Mouse (Mus musculus) layer of hippocampus, postnatal 36 days (tissue): ENCODE results near the gene Tnik. TPM values are rescaled to one million over a fixed set of nuclear protein-coding genes. Genes with fewer than 3 reads are reported as not detected.
A peak's percentile ranks its signal among the peaks of the same experiment; 100 is the strongest.

Source experiments
- DNase-seq, 2 experiments: peaks; one replicate each; pipeline ENCODE4 v3.0.0; 2022
- total RNA-seq, 2 experiments: library from RNA; stranded (reverse); gene quantifications; 2 replicates each; pipeline ENCODE4 v1.2.3; 2021

Gene Tnik
- total RNA-seq, 2 experiments from 2014 or later = 197 to 209 TPM

- no peak for DNase-seq
Observed at GRCm38 (mm10) chr3:28487418-28487817, 224.4 kb downstream of the Tnik start.

DNA sequence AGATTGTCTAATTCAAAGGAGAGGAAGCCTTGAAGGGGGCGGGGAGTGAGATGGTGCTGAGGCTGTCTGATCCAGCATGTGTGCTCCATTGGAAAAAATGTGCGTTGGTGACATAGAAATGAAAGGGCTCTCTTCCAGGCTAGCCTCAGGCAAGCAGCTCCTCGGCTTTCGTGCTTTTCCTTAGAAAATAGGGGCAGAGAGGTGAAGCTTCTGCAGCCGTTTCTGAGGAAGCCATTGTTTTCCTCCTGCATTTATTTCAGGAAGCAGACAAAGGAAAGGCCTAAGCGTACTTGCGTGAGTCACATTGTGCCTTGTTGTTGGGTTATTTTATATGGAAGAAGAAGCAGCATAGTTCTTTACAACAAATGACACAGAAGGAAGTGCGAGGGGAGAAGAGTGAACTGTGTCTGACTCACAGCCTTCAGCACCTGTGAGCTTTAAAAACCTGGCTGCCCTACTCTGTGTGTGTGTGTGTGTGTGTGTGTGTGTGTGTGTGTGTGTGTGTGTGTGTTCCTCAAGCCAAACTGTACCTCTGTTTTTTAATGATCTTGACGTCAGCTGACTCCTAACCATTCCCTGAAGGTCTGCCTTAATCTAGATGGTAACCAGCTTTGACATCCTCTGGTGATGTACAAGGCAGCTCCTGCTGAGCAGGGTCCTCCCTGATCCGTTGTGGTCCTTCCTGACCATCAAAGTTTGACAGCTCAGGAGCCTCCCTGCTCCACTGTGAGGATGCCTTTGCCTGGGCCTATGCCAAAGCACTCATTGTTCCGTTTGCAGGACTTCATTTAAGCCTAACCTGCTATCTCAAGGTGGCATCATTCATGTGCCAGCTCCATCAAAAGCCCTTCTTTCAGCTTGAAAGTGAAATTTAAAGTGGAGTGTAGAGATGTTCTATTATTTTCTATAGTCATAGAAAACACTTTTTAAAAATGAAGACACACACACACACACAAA is 228.3 kb downstream of the Tnik start:
- no peak for DNase-seq

- no peak for DNase-seq
Observed at GRCm38 (mm10) chr3:28496806-28497502, 233.9 kb downstream of the Tnik start.

GRCm38 (mm10) chr3:28497503-28497857 is 234.5 kb downstream of the Tnik start:
- DNase-seq = no peak

GRCm38 (mm10) chr3:28502697-28503096 is 239.7 kb downstream of the Tnik start:
- DNase-seq = no peak

DNA sequence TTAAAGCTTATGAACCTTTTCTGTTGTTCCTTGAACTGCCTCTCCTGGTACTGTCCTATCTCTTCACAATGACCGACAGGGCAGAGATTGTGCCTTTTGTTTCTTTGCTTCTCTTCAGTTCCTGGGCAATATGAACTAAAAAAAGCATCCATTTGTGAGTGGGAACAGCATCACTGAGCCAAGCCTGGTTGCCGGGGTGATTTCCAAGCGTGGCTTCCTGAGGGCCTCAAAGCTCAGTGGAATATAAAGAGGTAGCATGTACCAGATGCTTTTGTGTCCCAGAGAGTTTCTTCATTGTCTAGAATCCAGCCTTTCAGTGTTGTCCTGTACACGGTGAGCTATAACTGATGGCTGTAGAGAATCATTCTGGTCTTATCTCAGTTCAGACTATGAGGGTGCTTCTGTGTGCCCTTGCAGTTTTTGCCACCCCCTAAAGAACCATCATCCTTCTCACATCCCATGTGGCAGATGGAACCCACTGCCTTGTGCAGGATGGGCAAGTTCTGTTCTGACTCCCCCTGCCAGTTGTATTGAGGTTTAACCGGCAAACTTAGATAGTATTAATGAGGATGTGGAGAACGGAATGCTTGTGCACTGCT is 246.4 kb downstream of the Tnik start:
- peak in 1 of 2 experiments; percentile 41 for DNase-seq

GRCm38 (mm10) chr3:28523004-28523482 is 260.0 kb downstream of the Tnik start:
- no peak for DNase-seq

DNA sequence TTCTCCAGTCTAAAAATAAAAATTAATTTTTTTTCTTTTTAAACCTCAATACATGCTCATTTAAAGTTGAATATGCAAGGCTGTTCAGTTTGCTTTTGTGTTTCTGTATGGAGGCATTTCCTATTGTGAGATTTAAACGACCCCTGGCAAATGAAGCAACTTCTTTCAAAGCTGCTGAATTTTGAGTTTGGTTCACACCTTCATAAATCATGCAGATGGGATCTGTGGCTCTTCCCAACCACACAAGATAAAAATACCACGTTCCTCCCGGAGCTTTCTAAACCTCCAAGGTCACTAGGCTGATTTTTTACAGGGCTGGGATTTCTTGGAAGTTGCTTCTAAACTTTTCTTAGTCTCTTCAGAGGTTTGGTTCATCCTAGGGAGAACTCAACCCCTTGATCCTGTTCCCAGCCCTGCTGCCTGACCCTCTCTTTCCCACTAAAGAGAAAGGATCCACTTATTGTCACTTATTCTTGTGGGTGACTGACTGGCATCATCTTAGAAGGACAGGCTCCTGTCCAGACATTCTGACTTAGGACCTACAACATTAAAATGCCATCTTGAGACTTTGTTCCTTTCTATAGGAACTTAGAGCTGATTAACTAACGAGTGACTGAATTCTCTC is 260.6 kb downstream of the Tnik start:
- DNase-seq = no peak

DNA sequence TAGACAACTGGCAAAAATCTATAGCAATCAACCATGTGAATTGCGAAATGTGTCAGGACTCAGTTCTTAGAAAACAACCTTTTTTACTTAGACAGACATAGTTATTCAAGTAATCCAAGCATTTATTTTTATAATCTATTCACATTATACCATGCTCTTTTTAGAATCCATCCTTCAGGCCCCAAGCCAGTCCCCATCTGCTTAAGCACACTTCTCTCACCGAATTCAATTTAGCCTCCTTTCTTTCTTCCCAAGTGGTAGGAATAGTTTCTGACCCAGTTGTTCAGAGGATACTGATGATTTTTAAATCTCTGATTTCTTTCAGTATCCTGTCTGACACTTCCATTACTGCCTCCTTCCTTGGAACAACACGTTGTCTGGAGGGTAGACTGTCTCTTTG is 261.5 kb downstream of the Tnik start:
- DNase-seq = no peak

DNA sequence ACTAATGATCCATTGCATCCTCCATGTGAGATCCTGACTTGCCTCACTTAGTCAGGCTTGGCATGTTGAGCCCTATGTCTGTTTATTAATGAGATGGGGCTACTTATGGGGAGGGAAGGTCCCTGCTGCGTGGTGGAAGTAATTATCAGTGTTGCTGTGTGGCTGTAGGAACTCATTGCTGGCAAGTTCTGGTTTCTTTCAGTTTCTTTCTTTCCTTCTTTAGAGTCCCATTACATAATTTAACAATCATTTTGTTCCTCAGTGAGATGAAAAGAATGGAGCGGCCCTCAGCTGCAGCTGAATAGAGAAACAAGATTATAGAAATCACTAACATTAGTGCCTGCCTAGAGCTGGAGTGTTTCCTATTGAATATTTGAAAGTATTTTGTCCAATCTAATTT is 263.7 kb downstream of the Tnik start:
- no peak for DNase-seq

DNA sequence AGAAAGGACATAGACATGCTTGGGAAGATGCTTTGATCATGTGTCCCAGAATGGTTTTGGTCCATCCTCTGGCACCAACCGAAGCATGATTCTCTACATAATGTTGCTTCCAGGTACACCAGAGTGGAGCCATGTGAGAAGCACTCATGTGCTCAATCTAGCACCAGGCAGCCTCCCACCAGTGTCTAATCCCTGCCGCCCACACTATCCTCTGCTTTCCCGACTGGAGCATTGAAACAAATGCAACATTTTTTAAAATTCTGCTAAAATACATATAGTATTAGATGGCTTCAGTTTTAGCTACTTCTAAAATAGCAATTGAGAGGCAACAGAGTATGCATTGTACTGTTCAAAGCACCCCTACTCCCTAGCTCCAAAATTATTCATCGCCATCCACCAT is 264.2 kb downstream of the Tnik start:
- DNase-seq = no peak

DNA sequence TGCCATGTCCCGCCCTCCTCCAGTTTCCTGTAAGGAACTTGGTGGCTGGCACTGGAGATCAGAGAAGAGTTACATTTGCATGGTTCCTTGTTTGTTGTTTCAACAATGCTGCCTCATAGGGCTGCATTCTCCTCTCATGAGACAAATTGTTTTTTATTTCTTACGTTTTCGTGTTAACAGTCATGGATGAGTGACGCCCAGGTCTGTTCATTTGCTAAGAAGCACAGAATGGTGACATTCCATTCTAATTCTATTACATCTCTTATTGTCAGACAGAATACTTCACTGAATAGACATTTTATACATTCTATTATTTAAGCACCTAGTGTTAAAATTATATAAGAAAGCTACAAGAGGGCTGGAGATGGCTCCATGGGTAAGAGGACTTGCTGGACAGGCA is 266.5 kb downstream of the Tnik start:
- DNase-seq = no peak

- no peak for DNase-seq
Observed at GRCm38 (mm10) chr3:28531294-28531956, 268.4 kb downstream of the Tnik start.

DNA sequence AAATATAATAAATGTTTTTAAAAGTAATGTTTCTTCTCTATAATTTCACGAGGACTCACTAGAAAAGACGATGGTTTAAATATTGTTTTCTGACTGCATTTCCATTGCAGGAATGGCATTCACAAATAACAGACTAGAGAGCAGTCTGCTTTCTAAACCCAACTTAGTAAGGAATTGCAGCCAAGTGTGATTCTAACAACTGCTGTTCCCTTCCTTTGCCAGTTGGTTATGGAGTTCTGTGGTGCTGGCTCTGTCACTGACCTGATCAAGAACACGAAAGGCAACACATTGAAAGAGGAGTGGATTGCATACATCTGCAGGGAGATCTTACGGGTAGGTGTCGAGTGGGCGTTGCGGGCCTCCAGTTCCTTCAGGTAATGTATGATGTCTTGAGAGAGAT is 269.7 kb downstream of the Tnik start:
- peak in 1 of 2 experiments; percentile 46 for DNase-seq

DNA sequence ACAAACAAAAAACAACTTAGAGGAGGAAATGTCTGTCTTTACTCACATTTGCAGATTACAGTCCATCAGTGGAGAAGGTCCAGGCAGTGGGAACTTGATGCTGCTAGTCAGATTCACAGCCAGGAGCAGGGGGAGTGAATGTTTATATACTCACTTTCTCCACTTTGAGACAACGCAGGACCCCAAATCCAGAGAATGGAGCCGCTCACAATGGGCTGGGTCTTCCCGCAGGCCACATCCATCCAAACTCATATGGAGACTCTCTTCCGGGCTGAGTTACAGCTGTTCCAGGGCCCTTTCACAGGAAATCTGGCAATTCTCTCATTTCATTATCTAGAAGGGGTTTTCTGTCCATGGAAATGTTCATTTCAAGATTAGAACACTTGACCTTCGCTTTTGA is 277.1 kb downstream of the Tnik start:
- no peak for DNase-seq

DNA sequence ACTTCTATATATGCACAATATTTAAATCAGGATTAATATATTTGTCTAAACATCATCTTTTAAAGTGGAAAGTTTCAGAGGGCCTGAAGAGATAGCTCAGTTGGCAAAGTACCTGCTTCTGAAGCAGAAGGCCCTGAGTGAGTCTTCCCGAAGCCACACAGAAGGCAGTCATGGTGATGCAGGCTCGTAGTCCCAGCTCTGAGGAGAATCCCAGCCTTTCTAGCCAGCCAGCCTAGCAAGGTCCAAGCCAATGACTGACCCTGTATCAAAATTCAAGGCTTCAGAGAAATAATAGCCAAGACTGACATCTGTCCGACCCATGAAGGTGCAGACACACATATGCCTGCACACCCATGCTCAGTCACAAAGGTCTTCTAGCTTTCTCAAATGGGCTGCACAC is 279.9 kb downstream of the Tnik start:
- no peak for DNase-seq

DNA sequence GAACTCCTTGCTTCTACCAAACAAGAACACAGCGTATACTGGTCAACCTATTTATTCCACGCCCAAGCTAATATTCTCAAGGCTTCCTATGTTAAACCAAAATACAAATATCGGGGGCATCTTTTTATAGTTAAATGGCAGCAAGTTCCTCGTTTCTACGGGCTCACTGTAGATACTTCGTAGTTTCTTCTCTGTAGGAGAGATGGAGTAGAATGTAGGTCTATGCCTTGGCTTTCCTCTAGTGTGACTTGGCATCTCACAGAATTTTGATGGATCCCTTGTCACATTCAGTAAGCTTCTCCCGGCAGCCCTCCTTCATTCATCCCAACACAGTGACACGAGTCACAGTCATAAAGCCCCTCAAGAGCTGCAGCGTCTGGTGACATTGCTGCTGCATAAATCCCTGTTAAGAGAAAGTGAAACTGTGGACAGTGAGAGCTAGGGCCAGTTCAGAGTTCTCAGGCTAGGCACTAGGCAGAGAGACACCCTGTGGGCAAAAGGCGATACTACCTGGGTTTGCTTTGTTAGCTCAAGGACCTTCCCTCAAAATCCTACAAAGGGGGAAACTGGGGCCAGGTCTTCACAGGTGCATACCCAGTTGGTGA is 280.5 kb downstream of the Tnik start:
- DNase-seq = no peak

GRCm38 (mm10) chr3:28544345-28544869 is 281.4 kb downstream of the Tnik start:
- DNase-seq = no peak

DNA sequence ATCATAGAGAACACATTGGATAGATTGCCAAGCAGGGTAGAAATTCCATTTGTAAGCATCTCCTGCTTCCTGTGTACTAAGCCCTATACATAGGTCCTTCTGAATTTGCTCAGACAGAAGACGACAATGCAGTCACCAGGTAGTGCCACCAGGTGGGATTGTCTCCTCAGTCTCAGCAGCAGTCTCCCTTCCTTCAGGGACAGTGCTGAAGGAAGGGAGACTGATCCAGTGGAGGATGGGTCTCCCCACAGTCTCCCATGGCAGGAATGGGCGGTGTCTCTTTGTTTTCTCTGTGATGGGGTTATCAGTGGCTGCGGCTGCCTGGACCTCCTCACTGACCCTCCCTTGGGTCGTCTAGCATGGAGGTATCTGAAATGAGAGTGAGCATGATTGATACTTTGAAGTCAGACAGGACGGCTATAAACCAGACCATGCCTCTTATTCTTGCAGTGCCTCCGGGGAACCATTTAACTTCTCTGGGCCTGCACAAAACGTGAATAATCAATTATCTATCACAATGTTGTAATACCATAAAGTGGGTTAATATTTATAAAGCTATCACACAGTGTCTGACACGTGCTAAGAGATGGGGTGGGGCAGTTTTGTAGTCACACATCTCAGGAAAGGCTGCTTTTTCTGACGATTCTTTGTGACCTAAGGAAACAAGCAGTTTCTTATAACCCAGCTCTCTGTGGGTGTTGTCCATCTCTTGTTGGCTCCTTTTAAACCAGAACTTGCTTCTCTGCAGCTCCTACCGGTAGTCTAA is 285.1 kb downstream of the Tnik start:
- DNase-seq = no peak

DNA sequence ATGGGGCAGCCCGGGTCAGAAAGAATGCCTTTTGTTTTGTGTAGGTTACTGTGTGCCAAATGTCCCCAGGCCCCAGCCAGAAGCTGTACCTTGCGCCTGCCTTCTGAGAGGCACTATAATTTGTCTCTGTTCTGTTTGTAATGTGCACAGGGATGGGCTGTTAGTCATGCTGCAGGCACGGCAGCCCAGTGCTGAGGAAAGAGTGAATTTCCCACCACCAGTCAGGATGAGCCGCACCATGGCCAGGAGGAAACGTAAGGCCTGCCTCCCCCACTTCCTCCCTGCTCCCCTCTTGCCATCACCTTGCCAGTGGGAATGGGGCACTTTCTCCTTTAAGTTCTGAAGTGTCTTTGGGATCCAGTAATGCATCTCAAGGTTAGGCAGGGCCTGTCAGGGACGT is 286.4 kb downstream of the Tnik start:
- no peak for DNase-seq
